Mouse (Mus musculus) heart, adult 8-10 months (tissue): ENCODE measurements around the gene Lrrc37a. TPM values are rescaled to one million over a fixed set of nuclear protein-coding genes. Genes with fewer than 3 reads are reported as not detected.

Experiments
- total RNA-seq, 4 experiments: library from RNA; stranded (reverse); gene quantifications; 2 replicates each; pipeline ENCODE4 v1.2.4; 2022

The Lrrc37a gene
- total RNA-seq, 4 experiments from 2014 or later, result not detected

Other genes starting within 250 kb of the Lrrc37a start
- 1 to 10 TPM; 2.7 to 3.9 (median 3.6) TPM for gene Map3k14, start 237.1 kb downstream of the Lrrc37a start, total RNA-seq
- gene Arhgap27, start 140.9 kb downstream of the Lrrc37a start, total RNA-seq, result 10 to 100 TPM; 11.9 to 20.4 (median 13.3) TPM
- gene Plekhm1, start 91.9 kb downstream of the Lrrc37a start, total RNA-seq, result 10 to 100 TPM; 11.0 to 12.5 (median 11.6) TPM
- not detected for gene Gm884, start 116.5 kb upstream of the Lrrc37a start, total RNA-seq
- gene Lyzl6, start 134.3 kb upstream of the Lrrc37a start, total RNA-seq, result not detected
- gene Rprml, start 145.0 kb upstream of the Lrrc37a start, total RNA-seq, result not detected
- 10 to 100 TPM; 29.3 to 37.1 (median 34.4) TPM for gene Gosr2, start 193.3 kb upstream of the Lrrc37a start, total RNA-seq
- gene Wnt9b, start 245.2 kb upstream of the Lrrc37a start, total RNA-seq, result under 1 TPM; 0.57 to 0.95 (median 0.69) TPM